Mouse (Mus musculus) ES-Bruce4 (cell line): ENCODE measurements around the gene Wdr93. TPM values are rescaled to one million over a fixed set of nuclear protein-coding genes. Genes with fewer than 3 reads are reported as not detected.

Experiments
- H3K27ac ChIP-seq: 2 replicates; pipeline ENCODE4 v1.5.1; 2012; ENCODE audit warnings: low read length, inconsistent platforms; ENCODE audit not compliant: insufficient read depth
- H3K27me3 ChIP-seq: 2 replicates; pipeline ENCODE4 v1.6.1; 2012; ENCODE audit warnings: mild to moderate bottlenecking, low read length, inconsistent platforms; ENCODE audit not compliant: control insufficient read depth, poor library complexity, insufficient read depth, severe bottlenecking
- H3K36me3 ChIP-seq: 2 replicates; pipeline ENCODE4 v1.6.1; 2012; ENCODE audit warnings: inconsistent platforms, mild to moderate bottlenecking, low read length, moderate library complexity; ENCODE audit not compliant: control insufficient read depth, poor library complexity, insufficient read depth, severe bottlenecking
- H3K4me1 ChIP-seq: one replicate; pipeline ENCODE4 v1.8.1; 2011; ENCODE audit warnings: low read length; ENCODE audit not compliant: control insufficient read depth, insufficient read depth
- H3K4me3 ChIP-seq: 2 replicates; pipeline ENCODE4 v1.5.1; 2011; ENCODE audit warnings: low read depth, mild to moderate bottlenecking, low read length
- H3K9ac ChIP-seq: 2 replicates; pipeline ENCODE4 v1.6.1; 2012; ENCODE audit warnings: low read depth, mild to moderate bottlenecking, inconsistent platforms; ENCODE audit not compliant: poor library complexity, severe bottlenecking
- H3K9me3 ChIP-seq: replicated peaks from 2 replicates; pipeline ENCODE4 v1.6.1; 2012; ENCODE audit warnings: mild to moderate bottlenecking, low read length, inconsistent platforms; ENCODE audit not compliant: control insufficient read depth, poor library complexity, insufficient read depth, severe bottlenecking
- CTCF ChIP-seq: IDR thresholded peaks from one replicate; pipeline ENCODE4 v1.8.1; 2011; ENCODE audit warnings: low read depth, low read length
- EP300 ChIP-seq: IDR thresholded peaks from 2 replicates; pipeline ENCODE4 v1.6.1; 2011; ENCODE audit warnings: low read depth, low read length; ENCODE audit not compliant: insufficient read depth
- POLR2A ChIP-seq: IDR thresholded peaks from one replicate; pipeline ENCODE4 v1.8.1; 2011; ENCODE audit warnings: low read length; ENCODE audit not compliant: insufficient read depth
- polyA plus RNA-seq: library from polyadenylated mRNA; stranded (reverse); fragments of >200 nt; gene quantifications from 2 replicates; pipeline ENCODE4 v1.2.4, GENCODE M21; 2011; ENCODE audit warnings: low read depth; ENCODE audit not compliant: missing spikeins, insufficient read depth, insufficient read length

The Wdr93 gene
- polyA plus RNA-seq, 1 experiment: 1.9 TPM

- no peak overlapping the region for H3K9ac ChIP-seq
- no peaks in the 10 kb centered on the region for H3K36me3 ChIP-seq
- H3K27ac ChIP-seq: 0 out of 2 replicates have a peak overlapping the region, but pooled peaks have one; percentile 37
- H3K9me3 ChIP-seq: no peaks in the 10 kb centered on the region
- H3K4me3 ChIP-seq: no peak overlapping the region
- TF ChIP-seq EP300 (no peak), POLR2A (no peak), CTCF (no peak)
- no peaks in the 10 kb centered on the region for H3K27me3 ChIP-seq
- peaks cover 10% of the 10 kb centered on the region for H3K4me1 ChIP-seq
Observed at GRCm38 (mm10) chr7:79818321-79818720, 75.4 kb downstream of the Wdr93 start.

- no peaks in the 10 kb centered on the region for H3K27me3 ChIP-seq
- H3K9me3 ChIP-seq: no peaks in the 10 kb centered on the region
- peaks cover 10% of the 10 kb centered on the region for H3K4me1 ChIP-seq
- H3K27ac ChIP-seq: no peak overlapping the region
- no peaks in the 10 kb centered on the region for H3K36me3 ChIP-seq
- H3K4me3 ChIP-seq: no peak overlapping the region
- H3K9ac ChIP-seq: no peak overlapping the region
- TF ChIP-seq EP300: no peak
- TF ChIP-seq CTCF: no peak
- no peak for TF ChIP-seq POLR2A
Observed at GRCm38 (mm10) chr7:79819515-79819914, 76.6 kb downstream of the Wdr93 start.

- Histone ChIP-seq H3K9me3 (no peaks in the 10 kb centered on the region), H3K36me3 (no peaks in the 10 kb centered on the region), H3K9ac (no peak overlapping the region), H3K4me1 (peaks cover 10% of the 10 kb centered on the region), H3K27me3 (no peaks in the 10 kb centered on the region), H3K4me3 (no peak overlapping the region), H3K27ac (no peak overlapping the region)
- no peak for TF ChIP-seq CTCF
- no peak for TF ChIP-seq POLR2A
- TF ChIP-seq EP300: no peak
Observed at GRCm38 (mm10) chr7:79819996-79820395, 77.0 kb downstream of the Wdr93 start.

GRCm38 (mm10) chr7:79822092-79822695 is 79.2 kb downstream of the Wdr93 start:
- no peak overlapping the region for H3K27ac ChIP-seq
- H3K9me3 ChIP-seq: no peaks in the 10 kb centered on the region
- H3K36me3 ChIP-seq: no peaks in the 10 kb centered on the region
- no peak overlapping the region for H3K4me3 ChIP-seq
- H3K9ac ChIP-seq: no peak overlapping the region
- H3K4me1 ChIP-seq: peaks cover 10% of the 10 kb centered on the region
- H3K27me3 ChIP-seq: no peaks in the 10 kb centered on the region
- TF ChIP-seq POLR2A (no peak), EP300 (no peak), CTCF (no peak)

- H3K27ac ChIP-seq: no peak overlapping the region
- H3K4me3 ChIP-seq: no peak overlapping the region
- no peak overlapping the region for H3K9ac ChIP-seq
- H3K27me3 ChIP-seq: no peaks in the 10 kb centered on the region
- H3K9me3 ChIP-seq: no peaks in the 10 kb centered on the region
- no peak for TF ChIP-seq CTCF
- no peak for TF ChIP-seq POLR2A
- no peak for TF ChIP-seq EP300
- H3K36me3 ChIP-seq: no peaks in the 10 kb centered on the region
- no peaks in the 10 kb centered on the region for H3K4me1 ChIP-seq
Observed at GRCm38 (mm10) chr7:79828341-79828740, 85.4 kb downstream of the Wdr93 start.

GRCm38 (mm10) chr7:79831145-79831544 is 88.2 kb downstream of the Wdr93 start:
- no peak overlapping the region for H3K4me3 ChIP-seq
- H3K27ac ChIP-seq: no peak overlapping the region
- H3K9me3 ChIP-seq: no peaks in the 10 kb centered on the region
- H3K9ac ChIP-seq: no peak overlapping the region
- H3K27me3 ChIP-seq: no peaks in the 10 kb centered on the region
- no peaks in the 10 kb centered on the region for H3K36me3 ChIP-seq
- no peak for TF ChIP-seq EP300
- no peak for TF ChIP-seq POLR2A
- TF ChIP-seq CTCF: no peak
- H3K4me1 ChIP-seq: no peaks in the 10 kb centered on the region
